Mouse (Mus musculus): ENCODE data around the gene Arsj.
A peak's percentile ranks its signal among the peaks of the same experiment; 100 is the strongest.

Arsj gene

DNA sequence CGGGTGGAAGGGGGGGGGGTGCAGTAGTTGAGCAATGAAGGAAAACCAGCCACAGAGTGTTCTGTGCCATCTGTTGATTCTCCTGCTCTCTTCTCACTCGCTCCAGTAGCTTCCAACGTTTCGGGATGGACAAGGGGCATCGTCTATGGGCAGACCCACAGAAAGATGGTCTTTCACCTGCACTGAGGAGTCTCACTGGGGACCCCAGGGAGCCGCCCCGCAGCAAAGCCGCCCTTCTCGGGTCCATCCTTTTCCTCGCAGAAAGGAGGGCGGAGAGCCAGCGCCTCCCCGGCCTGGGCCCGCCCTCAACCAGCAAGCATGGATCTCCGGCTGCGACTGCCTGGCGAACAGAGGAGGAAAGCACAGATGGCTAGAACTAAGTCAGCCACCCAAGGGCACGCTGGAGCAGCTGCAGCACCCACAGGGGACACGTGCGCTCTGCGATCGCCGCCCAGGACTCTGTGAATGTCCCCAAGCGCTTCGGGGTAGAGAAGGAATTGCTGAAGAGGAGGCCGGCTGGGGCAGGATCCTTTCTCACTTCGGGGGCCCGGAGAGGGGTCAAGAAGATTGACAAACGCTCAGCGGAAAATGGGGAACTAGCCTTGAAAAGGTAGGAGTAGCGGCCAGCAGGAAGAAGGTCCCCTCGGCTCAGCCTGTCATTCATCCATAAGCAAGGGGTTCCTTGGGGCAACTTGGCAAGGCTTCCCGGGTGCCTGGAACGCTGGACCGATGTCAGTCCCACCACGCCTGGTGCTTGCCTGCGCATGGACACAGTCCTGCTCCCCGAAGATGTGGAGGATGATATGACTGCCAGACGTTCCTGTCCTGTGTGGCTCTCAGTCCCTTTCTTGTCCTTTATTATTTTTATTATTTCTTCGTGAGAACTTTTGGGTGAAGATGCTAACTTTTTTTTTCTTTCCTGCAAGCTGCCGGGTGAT, at the start of gene Arsj:
Gene Arsj (plus strand): TSS at position 117 of the 938 bp plus-strand sequence.
- peak; percentile 13 to 14 for DNase-seq (ENCODE audit: low spot score in 2 of 2)

DNA sequence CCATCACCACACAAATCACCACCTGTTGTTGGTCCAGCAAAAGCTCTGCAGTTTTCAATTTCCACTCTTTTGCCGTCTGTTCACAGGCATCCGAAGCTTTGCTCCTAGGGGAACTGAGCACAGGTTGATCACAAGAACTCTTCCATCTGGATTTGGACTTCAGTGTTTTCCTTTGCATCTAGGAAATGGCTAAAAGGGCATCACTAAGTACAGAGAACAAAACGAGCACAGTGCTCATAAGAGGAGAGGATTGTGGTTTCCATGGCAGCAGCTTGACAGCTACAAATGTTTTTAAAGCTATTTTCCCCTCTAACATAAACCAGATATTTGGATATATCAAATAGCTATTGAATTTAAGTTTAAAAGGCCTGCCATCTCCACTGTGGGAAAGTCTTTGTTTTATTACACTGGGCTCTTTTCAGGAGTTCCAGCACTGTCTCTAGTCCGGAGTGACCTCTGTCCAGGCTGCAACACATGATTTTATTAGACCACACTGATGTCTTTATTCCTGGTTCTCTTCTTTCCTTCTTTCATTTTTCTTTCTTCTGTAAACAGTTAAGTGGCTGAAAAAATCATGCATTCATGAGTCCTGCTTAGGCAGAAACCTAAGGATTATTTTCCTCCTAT, 38.5 kb upstream of the Arsj start:
- DNase-seq (ENCODE audit: low spot score in 2 of 2), result no peak

- DNase-seq (ENCODE audit: low spot score in 2 of 2), result no peak
Observed at GRCm38 (mm10) chr3:126325891-126326627, 37.4 kb upstream of the Arsj start.

- DNase-seq (ENCODE audit: low spot score in 2 of 2), result no peak
Observed at GRCm38 (mm10) chr3:126326628-126327325, 36.7 kb upstream of the Arsj start.

GRCm38 (mm10) chr3:126335329-126335728, 28.2 kb upstream of the Arsj start:
- no peak for DNase-seq (ENCODE audit: low spot score in 2 of 2)

- no peak for DNase-seq (ENCODE audit: low spot score in 2 of 2)
Observed at GRCm38 (mm10) chr3:126344745-126345144, 18.7 kb upstream of the Arsj start.

DNA sequence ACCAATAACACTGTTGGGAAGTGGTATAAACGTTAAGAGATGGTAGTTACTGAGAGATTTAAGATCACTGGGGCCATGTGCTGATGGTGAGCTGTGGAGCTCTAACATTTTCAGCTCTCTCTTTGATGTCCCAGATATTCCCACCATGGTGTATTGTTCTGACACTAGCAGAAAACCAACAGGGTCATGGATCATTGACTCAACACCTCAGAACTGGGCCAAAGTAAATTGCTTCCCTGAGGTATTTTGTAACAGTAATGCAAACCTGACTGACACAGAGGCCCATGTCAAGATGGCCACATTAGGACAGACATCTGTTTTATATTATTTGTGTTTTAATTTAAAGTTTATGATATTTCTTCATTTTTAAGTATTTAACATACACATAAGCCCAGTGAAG, 3.7 kb upstream of the Arsj start:
- DNase-seq (ENCODE audit: low spot score in 2 of 2), result no peak

- no peak for DNase-seq (ENCODE audit: low spot score in 2 of 2)
Observed at GRCm38 (mm10) chr3:126362392-126362791, 1.1 kb upstream of the Arsj start.

DNA sequence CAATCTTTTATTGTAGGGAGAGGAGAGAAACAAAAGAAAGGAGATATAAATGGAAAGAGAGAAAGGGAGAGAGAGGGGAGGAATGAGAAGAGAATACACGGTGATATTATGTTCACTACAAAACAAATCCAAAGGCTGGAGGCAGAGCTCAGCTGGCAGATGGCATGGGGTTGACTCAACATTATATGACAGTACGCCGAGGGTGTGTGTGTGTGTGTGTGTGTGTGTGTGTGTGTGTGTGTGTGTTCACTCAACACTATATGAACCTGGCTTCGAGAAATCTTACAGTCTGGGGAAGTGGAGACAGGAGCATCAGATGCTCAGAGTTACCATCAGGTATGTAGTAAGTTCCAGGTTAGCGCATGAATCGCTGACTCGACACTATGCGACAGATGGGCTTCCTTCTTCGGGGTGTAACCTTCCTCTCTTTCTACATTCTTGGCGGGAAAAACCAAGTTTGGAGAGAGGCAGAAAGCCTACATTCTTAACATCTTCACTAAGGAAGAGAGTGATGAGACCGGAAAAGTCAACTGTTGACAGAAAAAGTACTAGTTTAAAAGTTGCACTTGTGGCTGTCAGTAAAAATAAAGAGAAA, 456 bp upstream of the Arsj start:
- DNase-seq (ENCODE audit: low spot score in 2 of 2), result no peak

DNA sequence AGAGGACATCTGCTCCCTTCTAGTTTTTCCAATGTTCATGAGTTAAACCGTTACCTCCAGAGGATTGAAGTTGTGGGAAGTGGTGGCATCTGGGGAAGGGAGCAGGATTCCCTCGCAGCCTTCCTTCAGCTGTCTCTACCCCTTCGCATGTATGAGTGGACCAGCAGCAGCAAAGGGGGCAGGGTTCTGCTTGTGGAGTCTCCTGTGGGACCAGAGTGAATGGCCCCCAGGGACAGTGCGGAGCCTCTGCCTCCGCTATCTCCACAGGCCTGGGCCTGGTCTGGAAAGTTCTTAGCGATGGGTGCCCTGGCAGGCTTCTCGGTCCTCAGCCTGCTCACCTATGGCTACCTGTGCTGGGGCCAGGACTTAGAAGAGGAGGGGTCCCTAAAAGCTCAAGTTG, 1.1 kb downstream of the Arsj start:
- DNase-seq (ENCODE audit: low spot score in 2 of 2), result no peak

- DNase-seq (ENCODE audit: low spot score in 2 of 2), result no peak
Observed at GRCm38 (mm10) chr3:126370571-126370970, 7.1 kb downstream of the Arsj start.

DNA sequence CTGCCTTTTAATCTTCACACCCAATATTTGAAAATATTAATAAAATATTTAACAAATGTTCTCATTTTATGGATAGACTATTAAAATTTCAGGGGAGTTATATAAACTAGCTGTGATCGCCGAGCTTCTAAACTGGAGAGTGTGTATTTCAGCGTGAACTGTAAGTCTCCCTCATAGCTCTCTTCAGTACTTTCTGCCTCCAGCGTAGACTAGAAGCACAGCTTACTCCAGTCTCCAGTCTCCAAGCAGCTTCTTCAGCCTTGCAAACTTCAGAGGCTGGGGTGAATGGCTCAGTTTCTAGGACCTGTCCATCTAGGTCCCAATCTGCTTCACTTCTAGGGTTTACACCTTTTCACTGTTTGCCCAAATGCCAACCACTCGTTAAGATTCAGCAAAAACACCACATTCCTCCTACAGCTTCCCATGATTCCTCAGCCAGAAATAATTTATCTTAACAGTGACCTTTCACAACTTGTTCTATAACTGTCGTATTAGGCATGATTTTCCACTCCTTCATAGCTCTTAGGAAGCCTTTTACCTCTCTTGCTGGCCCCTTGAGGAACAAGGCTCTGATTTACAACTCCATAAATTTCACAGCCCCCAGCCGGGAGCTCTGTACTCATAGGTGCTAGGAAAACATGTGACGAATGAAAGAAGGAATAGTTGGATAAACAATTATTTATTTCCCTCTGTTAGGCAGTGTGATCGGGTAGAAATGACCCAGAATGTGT, 9.5 kb downstream of the Arsj start:
- no peak for DNase-seq (ENCODE audit: low spot score in 2 of 2)

DNA sequence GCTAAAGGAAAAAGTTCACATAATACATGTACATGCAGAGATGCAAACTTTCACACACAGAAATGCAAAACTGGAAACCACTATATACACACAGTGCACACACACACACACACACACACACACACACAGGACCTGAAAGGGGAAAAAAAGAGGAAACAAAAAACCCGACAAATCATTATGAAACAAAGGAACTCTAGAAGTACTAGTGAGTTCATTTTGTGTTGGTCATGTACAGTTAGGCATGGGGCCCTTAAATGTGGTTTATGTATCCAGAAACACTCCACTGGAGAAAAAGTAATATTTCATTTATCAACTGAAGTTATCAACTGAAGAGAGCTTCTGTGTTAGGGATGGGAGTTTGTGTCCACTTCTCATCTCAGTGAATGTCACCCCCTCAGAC, 10.2 kb downstream of the Arsj start:
- no peak for DNase-seq (ENCODE audit: low spot score in 2 of 2)

DNA sequence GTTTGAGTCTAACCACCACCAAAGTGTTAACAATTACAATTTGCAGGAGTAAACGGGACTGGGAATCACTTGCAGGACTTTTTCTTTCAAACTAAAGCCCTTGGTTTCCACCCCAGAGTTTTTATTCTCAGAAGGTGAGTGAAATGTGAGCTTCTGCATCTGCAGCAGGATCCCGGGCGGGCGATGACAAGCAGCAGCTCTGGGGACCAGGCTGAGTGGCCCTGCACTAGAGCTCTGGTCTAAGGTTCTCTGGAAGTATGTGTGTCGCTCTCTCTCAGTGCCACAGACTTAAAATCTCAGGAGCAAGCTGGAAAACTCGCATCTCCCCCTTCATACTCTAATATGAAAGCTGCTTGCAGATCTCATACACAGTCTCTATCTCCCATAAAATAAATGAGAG, 15.8 kb downstream of the Arsj start:
- no peak for DNase-seq (ENCODE audit: low spot score in 2 of 2)

DNA sequence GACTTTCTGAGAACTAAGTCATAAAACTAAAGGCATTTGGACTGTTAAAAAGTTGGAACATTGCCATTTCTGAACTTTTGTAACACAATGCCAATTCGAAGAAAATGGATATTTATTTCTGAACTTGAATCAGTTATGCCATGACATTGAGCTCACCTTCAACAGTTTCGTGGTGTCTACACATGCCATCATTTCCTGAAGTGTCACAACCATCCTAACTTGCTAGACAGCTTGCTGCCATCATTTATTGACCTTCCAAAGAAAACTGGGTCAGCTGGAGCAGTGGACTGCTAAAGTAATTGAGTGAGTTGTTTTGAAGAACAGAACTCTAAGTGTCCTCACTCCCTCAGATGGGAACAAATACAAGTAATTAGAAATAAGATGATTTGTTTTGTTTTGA, 16.2 kb downstream of the Arsj start:
- no peak for DNase-seq (ENCODE audit: low spot score in 2 of 2)

- no peak for DNase-seq (ENCODE audit: low spot score in 2 of 2)
Observed at GRCm38 (mm10) chr3:126383276-126383675, 19.8 kb downstream of the Arsj start.

DNA sequence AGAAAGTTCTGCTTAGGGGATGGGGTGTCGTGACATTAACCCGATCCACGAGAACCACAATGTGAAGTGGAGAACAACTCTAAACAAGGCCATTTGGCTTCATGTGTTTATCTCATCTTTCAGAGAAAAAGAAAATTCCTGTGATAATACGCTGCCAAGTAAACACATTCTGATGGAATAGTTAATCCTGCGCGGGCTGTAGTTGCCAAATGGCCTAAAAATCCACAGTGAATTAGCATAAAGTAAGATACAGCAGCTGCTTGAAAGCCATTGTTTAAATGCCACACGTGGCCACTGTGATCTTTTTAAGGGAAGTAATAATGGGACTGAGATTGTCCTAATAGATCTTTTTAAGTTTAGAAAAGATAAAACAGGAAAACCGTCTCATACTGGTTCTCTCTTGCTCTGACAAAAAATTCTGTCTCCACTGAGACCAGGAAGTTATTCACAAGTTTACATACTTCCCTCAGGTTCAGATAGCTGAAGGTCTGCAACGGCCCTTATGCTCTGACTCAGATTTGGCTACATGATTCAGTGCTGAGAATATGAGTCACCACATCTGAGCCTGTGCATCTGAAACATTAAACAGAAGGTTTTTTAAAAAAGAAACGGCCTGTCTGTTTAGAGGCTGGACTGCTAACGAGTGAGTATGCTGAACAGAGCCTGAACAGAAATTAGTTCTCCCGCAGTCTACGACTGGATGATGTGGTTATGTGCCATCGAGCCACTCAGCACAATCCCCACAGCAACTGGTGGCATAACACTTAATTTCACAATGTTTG, 21.4 kb downstream of the Arsj start:
- no peak for DNase-seq (ENCODE audit: low spot score in 2 of 2)

DNA sequence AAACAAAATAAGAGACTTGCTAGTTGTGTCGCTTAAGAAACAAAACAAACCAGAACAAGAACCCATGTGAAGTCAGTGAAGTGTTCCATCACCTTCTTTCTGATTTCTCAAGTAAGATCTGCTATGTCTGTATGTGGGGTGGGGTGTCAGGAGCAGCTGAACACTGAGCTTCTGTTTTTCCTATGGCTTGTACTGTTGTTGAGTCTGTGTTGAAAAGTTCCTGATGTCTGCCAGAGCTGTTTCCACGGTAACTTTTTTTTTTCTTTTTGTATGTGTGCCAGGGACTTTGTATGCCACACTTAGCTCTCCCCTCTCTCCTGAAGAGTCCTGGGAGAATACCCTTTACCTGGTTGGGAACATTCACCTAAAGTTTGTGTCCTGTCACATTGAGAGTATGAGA, 34.0 kb downstream of the Arsj start:
- no peak for DNase-seq (ENCODE audit: low spot score in 2 of 2)

DNA sequence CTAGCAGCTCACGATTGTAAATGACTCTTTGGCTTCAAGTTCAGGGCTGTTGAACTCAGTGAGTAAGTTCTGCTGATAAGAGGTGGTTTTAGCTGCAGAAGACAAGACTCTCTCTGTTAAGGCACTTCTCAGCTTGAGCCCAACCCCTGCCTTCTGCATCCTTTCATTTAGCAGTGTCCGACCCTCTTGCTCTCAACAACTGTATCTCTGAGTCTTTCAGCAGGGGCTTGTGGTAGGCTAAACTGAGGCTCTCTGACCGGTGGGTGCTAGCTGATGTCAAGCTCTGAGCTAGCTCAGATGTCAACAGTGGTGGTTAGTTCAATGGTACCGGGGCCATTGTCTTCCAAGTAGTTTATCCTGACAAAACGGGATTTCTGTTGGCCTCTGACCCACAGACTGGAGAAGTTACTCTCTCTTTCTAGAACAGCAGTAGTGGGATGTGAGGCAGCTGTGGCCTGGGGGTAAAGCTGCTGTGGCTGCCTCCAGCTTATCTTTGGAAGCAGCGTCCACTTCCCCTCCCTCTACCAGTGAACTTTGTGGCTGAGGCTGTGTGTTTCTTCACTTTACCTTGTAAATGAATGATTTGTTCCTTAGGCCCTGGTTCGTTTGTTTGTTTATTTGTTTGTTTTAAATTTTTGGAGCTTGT, 34.6 kb downstream of the Arsj start:
- DNase-seq (ENCODE audit: low spot score in 2 of 2), result no peak

DNA sequence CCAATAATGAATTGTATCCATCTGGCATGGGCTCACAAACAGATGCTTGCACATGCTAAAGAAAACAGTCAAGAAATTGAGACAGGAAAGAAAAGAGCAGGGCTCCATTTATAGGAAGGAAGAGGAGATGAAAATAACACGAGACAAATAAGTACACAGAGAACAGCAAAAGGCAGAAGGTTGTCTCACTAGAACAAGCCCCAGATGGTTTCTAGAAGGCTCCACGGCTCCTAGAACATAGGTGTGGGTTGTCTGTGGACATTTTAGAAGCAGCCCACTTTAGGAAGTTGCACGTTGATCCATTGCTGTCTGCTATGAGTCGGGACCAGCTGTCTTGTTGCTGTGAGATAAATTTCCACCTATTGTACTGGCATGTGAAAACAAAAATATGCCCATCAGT, 37.2 kb downstream of the Arsj start:
- no peak for DNase-seq (ENCODE audit: low spot score in 2 of 2)

Measured in frontal cortex, postnatal 25 days (tissue).